Mouse (Mus musculus) bone marrow, adult 2 months (tissue): ENCODE results near the gene Gm9945. TPM values are rescaled to one million over a fixed set of nuclear protein-coding genes. Genes with fewer than 3 reads are reported as not detected.

ENCODE experiments used
- H3K27ac ChIP-seq: fragments of 200-500 bp; 2 replicates; pipeline ENCODE4 v1.5.1; 2012; ENCODE audit warnings: low read depth, mild to moderate bottlenecking, control low read depth, inconsistent platforms, low read length; ENCODE audit not compliant: control insufficient read depth, poor library complexity, insufficient read depth
- H3K4me1 ChIP-seq: fragments of 200-500 bp; 2 replicates; pipeline ENCODE4 v1.6.1; 2011; ENCODE audit warnings: low read length; ENCODE audit not compliant: control insufficient read depth, insufficient read depth
- H3K4me3 ChIP-seq: fragments of 200-500 bp; replicated peaks from 2 replicates; pipeline ENCODE3; 2011; ENCODE audit warnings: mild to moderate bottlenecking, low read depth, low read length, control low read depth; ENCODE audit not compliant: control insufficient read depth
- CTCF ChIP-seq: fragments of 200-500 bp; IDR thresholded peaks from 2 replicates; pipeline ENCODE4 v1.5.1; 2011; ENCODE audit warnings: low read length, control low read depth; ENCODE audit not compliant: control insufficient read depth, insufficient read depth
- POLR2A ChIP-seq: fragments of 200-500 bp; IDR thresholded peaks from 2 replicates; pipeline ENCODE4 v1.6.1; 2011; ENCODE audit warnings: low read depth, mild to moderate bottlenecking, control low read depth, low read length, borderline replicate concordance; ENCODE audit not compliant: control insufficient read depth
- WGBS: fragments of 180-500 bp; shearing (Covaris S2); methylation state at CpG from one replicate; pipeline ENCODE4 v1.1.7; 2018; 5-methylcytosine and 5-hydroxymethylcytosine counted together
- polyA plus RNA-seq: library from polyadenylated mRNA; stranded (reverse); fragments of >200 nt; gene quantifications from 2 replicates; pipeline ENCODE4 v1.2.4, GENCODE M21; 2011; ENCODE audit warnings: low replicate concordance; ENCODE audit not compliant: missing spikeins, insufficient read depth, insufficient read length

The Gm9945 gene
- polyA plus RNA-seq, 1 experiment: not detected

DNA sequence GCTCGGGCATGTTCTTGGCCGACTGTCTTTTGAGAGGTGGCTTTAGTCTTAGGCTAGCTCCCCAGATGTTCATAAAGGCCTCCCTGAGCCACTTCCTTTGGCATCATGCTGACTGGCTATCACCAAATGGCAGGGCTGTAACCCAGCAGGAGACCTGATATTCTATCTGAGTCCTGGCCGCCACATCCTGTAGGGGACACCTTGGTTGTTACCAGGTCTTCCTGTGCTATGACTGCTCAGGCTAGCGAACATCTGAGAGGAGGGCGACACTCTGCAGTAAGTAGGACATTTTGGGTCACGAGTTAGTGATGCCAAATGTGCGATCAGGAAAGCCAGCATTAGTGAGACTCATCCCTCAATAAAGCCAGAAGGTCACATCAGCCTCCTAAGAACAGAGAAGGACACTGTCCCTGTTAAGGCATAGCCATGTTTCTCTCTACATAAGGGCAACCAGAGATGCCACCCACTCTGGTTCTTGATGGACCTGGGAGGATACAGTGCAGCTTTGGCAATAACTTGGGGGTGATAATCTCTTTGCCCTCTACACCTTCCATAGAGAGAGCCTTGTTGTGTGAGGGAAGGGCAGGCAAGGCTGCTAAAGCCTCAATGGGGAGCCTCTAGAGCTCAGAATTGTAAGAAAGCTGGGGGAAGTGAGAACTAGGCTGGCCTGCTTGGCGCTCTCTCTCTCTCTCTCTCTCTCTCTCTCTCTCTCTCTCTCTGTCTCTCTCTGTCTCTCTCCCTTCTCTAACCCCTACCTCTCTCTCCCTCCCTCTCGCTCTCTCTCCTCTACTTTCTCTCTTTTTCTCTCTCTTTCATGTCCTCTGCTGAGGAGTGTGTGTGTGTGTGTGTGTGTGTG, 48.7 kb downstream of the Gm9945 start:
- no peak overlapping the region for H3K4me3 ChIP-seq
- H3K27ac ChIP-seq: no peak overlapping the region
- H3K4me1 ChIP-seq: no peaks in the 10 kb centered on the region; the same call in 1 of the 2 replicates
- TF ChIP-seq CTCF (no peak), POLR2A (no peak)
- 50% methylated on average over 9 of the region's 9 CpGs for WGBS

DNA sequence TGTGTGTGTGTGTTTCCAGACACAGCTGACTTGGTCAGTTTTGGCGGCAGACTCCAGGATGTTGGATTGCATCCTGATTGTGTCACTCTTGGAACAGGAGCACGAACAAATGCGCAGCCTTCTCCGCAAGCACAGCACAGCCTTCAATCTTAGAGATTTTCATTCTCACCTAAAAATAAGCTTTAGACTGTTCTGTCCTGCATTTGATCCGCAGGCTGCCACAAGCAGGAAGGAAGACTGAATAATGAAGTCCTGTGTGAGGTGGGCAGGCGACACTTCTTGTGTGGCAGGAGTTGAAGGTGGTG, 49.2 kb downstream of the Gm9945 start:
- Histone ChIP-seq H3K4me3 (no peak overlapping the region), H3K27ac (no peak overlapping the region), H3K4me1 (no peaks in the 10 kb centered on the region; the same call in 1 of the 2 replicates)
- TF ChIP-seq POLR2A: no peak
- TF ChIP-seq CTCF: no peak
- 53% methylated on average over 6 of the region's 6 CpGs for WGBS

DNA sequence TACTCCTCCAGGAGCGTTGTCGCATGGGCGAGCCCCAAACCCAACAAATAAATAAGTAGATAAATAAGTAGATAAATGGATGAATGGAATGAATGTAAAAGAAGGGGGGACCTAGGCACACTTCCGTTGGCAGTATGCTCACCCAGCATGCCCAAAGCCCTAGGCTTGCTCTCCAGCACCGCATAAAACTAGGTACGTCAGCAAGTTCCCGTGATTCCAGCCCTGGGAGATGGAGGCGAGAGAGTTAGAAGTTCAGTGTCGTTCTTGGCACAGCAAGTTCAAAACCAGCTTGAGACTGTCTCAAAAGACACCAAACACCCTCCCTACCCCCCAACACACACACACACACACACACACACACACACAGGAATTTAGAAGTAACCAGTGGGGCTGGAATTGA, 50.0 kb downstream of the Gm9945 start:
- H3K4me3 ChIP-seq: no peak overlapping the region
- WGBS: 95% methylated on average over 9 of the region's 9 CpGs
- no peak overlapping the region for H3K27ac ChIP-seq
- no peaks in the 10 kb centered on the region; the same call in 1 of the 2 replicates for H3K4me1 ChIP-seq
- TF ChIP-seq POLR2A (no peak), CTCF (no peak)

Other genes with a start within 250 kb of the Gm9945 start
- gene Hspa4, start 179.7 kb upstream of the Gm9945 start, polyA plus RNA-seq: 41.5 and 98.4 TPM in 2 replicates
- 9.6 and 16.2 TPM in 2 replicates for gene Zcchc10, start 155.5 kb upstream of the Gm9945 start, polyA plus RNA-seq
- gene Aff4, start 129.3 kb upstream of the Gm9945 start, polyA plus RNA-seq: 7.9 and 36.2 TPM in 2 replicates
- not detected in 2 replicates for gene Leap2, start 57.0 kb upstream of the Gm9945 start, polyA plus RNA-seq
- gene Uqcrq, start 49.3 kb upstream of the Gm9945 start, polyA plus RNA-seq: 161 and 271 TPM in 2 replicates
- gene Gdf9, start 49.1 kb upstream of the Gm9945 start, polyA plus RNA-seq: 0.85 TPM in 1 of 2 replicates, not detected in the other
- gene Gm10447, start 23.1 kb upstream of the Gm9945 start, polyA plus RNA-seq: 0.41 TPM in 1 of 2 replicates, not detected in the other
- 0.70 TPM in 1 of 2 replicates, not detected in the other for gene Shroom1, start 23.0 kb upstream of the Gm9945 start, polyA plus RNA-seq
- gene Gm9837, start 9.7 kb upstream of the Gm9945 start, polyA plus RNA-seq: not detected in 2 replicates
- gene Sowaha, start 108 bp downstream of the Gm9945 start, polyA plus RNA-seq: 8.2 and 13.3 TPM in 2 replicates
- 38.7 and 52.2 TPM in 2 replicates for gene Sept8, start 39.1 kb downstream of the Gm9945 start, polyA plus RNA-seq
- gene Kif3a, start 87.2 kb downstream of the Gm9945 start, polyA plus RNA-seq: 3.7 and 4.5 TPM in 2 replicates
- gene Il4, start 138.5 kb downstream of the Gm9945 start, polyA plus RNA-seq: not detected in 2 replicates
- gene Il13, start 154.5 kb downstream of the Gm9945 start, polyA plus RNA-seq: not detected in 2 replicates
- 8.9 and 15.2 TPM in 2 replicates for gene Rad50, start 227.2 kb downstream of the Gm9945 start, polyA plus RNA-seq
- gene Il5, start 240.6 kb downstream of the Gm9945 start, polyA plus RNA-seq: not detected in 2 replicates